Mouse (Mus musculus): ENCODE results near the gene Rdh9.

GRCm38 (mm10) chr10:127736266-127736665 is 39.9 kb upstream of the Rdh9 start:
- no peak for TF ChIP-seq CTCF (IDR thresholded peaks at IDR 0.05; ENCODE audit: low read depth)
- no peak for TF ChIP-seq EP300 (IDR thresholded peaks at IDR 0.05; ENCODE audit: low read depth)
